Mouse (Mus musculus) spleen, adult 2 months (tissue): ENCODE measurements around the gene Inpp4b. TPM values are rescaled to one million over a fixed set of nuclear protein-coding genes. Genes with fewer than 3 reads are reported as not detected.

Source experiments
- DNase-seq, 2 experiments: peaks; one replicate each; pipeline versions ENCODE4 v3.0.0 to v3.0.0-alpha.2; 2012 to 2021; ENCODE audit warnings: low spot score in 2 of 2, low read depth in 1 of 2
- H3K27ac ChIP-seq: fragments of 200-500 bp; 2 replicates; pipeline ENCODE4 v1.5.1; 2012; ENCODE audit warnings: low read length, inconsistent platforms; ENCODE audit not compliant: insufficient read depth
- H3K27me3 ChIP-seq: fragments of 200-500 bp; 2 replicates; pipeline ENCODE4 v1.6.1; 2012; ENCODE audit warnings: mild to moderate bottlenecking, moderate library complexity, low read length, inconsistent platforms; ENCODE audit not compliant: control insufficient read depth, insufficient read depth
- H3K36me3 ChIP-seq: fragments of 200-500 bp; 2 replicates; pipeline ENCODE4 v1.6.1; 2012; ENCODE audit warnings: mild to moderate bottlenecking, low read length, inconsistent platforms; ENCODE audit not compliant: control insufficient read depth, insufficient read depth
- H3K4me1 ChIP-seq: fragments of 200-500 bp; 2 replicates; pipeline ENCODE4 v1.6.1; 2011; ENCODE audit warnings: inconsistent platforms; ENCODE audit not compliant: control insufficient read depth, insufficient read depth, insufficient read length
- H3K4me3 ChIP-seq: fragments of 200-500 bp; 2 replicates; pipeline ENCODE4 v1.5.1; 2011; ENCODE audit warnings: mild to moderate bottlenecking, inconsistent platforms; ENCODE audit not compliant: insufficient read depth, insufficient read length; ENCODE audit errors: extremely low read depth
- CTCF ChIP-seq: fragments of 200-500 bp; IDR thresholded peaks from 2 replicates; pipeline ENCODE4 v1.5.1; 2011; ENCODE audit warnings: mild to moderate bottlenecking, inconsistent platforms; ENCODE audit not compliant: insufficient read depth, insufficient read length, insufficient replicate concordance; ENCODE audit errors: extremely low read depth
- POLR2A ChIP-seq: fragments of 200-500 bp; IDR thresholded peaks from 2 replicates; pipeline ENCODE4 v1.6.1; 2011; ENCODE audit warnings: low read depth, low read length, inconsistent platforms
- WGBS: fragments of 180-500 bp; shearing (Covaris S2); methylation state at CpG from one replicate; pipeline ENCODE4 v1.1.7; 2018; 5-methylcytosine and 5-hydroxymethylcytosine counted together
- polyA plus RNA-seq: library from polyadenylated mRNA; depleted of rRNA; stranded (reverse); fragments of >200 nt; gene quantifications from 2 replicates; pipeline ENCODE4 v1.2.3, GENCODE M21; 2012

Inpp4b gene
- polyA plus RNA-seq, 1 experiment: 5.1 TPM

DNA sequence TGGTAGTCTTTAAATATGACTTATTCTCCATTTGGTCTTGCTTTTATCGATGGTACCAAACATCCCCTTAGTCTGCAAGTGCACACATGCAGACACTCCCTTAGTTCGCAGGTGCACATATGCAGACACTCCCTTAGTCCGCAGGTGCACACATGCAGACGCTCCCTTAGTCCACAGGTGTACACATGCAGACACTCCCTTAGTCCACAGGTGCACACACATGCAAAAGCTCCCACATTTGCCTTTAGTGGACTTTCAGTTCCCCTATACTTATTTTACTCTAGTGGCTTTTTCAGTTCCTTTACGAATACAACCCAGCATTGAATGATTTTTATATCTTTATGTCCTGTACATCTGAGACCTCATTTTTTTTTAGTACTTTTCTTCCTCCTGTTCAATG, 11.1 kb downstream of the Inpp4b start:
- DNase-seq: peak; percentile 61 to 66
- H3K27me3 ChIP-seq: no peaks in the 10 kb centered on the region
- no peak overlapping the region for H3K4me3 ChIP-seq
- WGBS: 49% methylated on average over 5 of the region's 5 CpGs
- TF ChIP-seq POLR2A: no peak
- TF ChIP-seq CTCF: no peak
- peaks cover 2% of the 10 kb centered on the region; the same call in 1 of the 2 replicates for H3K36me3 ChIP-seq
- no peak overlapping the region for H3K27ac ChIP-seq
- H3K4me1 ChIP-seq: no peaks in the 10 kb centered on the region; the same call in 1 of the 2 replicates

DNA sequence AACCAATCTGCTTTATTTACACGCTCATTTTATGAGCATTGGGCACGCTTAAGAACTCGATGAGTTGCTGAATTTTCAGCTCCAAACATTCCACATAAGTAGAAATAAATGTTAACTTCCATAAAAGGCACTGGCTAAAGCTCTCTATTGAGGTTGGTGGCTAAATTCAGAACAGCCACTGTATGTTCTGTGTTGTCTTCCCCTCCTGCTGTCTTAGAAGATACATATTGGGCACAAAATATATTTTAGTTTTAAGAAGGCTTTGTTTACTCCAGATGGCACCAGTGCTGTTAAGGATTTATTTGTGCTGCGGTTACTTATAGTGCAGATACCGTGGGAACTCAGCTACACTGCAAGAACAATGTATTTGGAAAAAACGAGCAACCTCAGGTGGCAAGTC, 15.8 kb downstream of the Inpp4b start:
- no peaks in the 10 kb centered on the region for H3K36me3 ChIP-seq

DNA sequence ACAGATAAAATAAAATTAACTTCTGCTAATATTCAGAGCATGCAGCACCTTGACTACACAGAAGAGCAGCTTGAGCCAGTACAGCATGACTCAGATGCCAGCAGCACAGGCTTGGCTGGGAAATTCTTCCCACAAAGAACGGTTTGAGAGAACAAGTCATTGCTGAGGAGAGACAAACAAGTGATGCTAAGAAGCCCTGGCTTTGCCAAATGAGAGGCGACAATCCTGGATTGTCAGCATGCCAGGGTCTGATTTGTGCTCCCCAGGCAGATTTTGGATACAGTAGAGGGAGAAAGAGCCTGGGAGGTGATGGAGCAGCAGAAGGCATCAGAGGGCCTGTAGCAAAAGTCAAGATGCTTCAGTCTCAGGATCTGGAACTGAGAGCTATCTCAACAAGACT, 18.2 kb downstream of the Inpp4b start:
- H3K4me1 ChIP-seq: peaks cover 2% of the 10 kb centered on the region; the same call in 1 of the 2 replicates
- no peak for DNase-seq
- H3K4me3 ChIP-seq: no peak overlapping the region
- 94% methylated on average over 2 of the region's 2 CpGs for WGBS
- H3K27me3 ChIP-seq: no peaks in the 10 kb centered on the region
- no peak overlapping the region for H3K27ac ChIP-seq
- no peak for TF ChIP-seq CTCF
- TF ChIP-seq POLR2A: no peak
- H3K36me3 ChIP-seq: no peaks in the 10 kb centered on the region

More for the DNA sequence above, 15.8 kb downstream of the Inpp4b start:
- 88% methylated on average over 6 of the region's 6 CpGs for WGBS
- peaks cover 2% of the 10 kb centered on the region; the same call in 1 of the 2 replicates for H3K4me1 ChIP-seq
- no peak overlapping the region for H3K4me3 ChIP-seq
- DNase-seq: no peak
- H3K27ac ChIP-seq: no peak overlapping the region
- TF ChIP-seq POLR2A (no peak), CTCF (no peak)
- H3K27me3 ChIP-seq: no peaks in the 10 kb centered on the region

DNA sequence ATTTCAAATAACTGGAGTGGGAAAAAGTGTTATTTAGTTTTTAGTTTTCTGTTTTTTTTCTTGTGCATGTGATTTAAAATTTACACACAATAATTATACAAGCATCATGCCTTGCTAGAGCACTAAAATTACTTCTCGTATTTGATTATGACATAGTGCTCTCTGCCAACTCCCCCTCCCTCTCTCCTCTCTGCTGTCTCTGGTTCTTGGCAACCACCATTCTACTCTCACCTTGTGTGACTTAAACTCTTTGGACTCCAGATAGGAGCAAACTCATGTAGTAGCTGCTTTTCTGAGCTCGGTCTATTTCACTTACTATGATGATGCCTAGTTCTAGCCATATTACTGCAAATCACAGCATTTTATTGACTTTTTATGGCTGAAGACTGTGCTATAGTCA, 18.8 kb downstream of the Inpp4b start:
- Histone ChIP-seq H3K36me3 (no peaks in the 10 kb centered on the region), H3K4me1 (peaks cover 2% of the 10 kb centered on the region; the same call in 1 of the 2 replicates), H3K27me3 (no peaks in the 10 kb centered on the region), H3K27ac (no peak overlapping the region), H3K4me3 (no peak overlapping the region)
- no peak for DNase-seq
- TF ChIP-seq CTCF (no peak), POLR2A (no peak)
- 90% methylated on average over 2 of the region's 2 CpGs for WGBS

DNA sequence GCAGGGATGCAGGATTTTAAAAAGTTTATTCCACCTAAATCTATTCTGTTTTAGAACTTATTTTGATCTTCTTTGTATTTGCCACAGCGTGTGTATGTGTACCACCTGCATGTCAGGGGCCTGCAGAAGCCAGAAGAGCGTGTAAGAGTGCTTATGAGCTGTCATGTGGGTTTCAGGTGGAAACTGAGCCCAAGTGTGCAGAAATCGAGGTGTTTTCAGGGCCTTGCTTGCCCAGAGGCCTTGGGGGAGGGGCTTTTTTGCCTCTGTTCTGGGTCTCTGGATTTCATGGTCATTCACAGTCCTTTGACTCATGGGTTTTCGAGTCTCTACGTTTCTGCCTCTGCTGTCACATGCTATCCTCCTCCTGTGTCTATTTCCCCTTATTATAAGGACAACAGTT, 28.3 kb downstream of the Inpp4b start:
- DNase-seq: no peak
- Histone ChIP-seq H3K36me3 (no peaks in the 10 kb centered on the region), H3K27ac (no peak overlapping the region), H3K4me3 (no peak overlapping the region), H3K4me1 (peaks cover 12% of the 10 kb centered on the region), H3K27me3 (no peaks in the 10 kb centered on the region)
- no peak for TF ChIP-seq CTCF
- no peak for TF ChIP-seq POLR2A
- WGBS: 63% methylated on average over 5 of the region's 5 CpGs

DNA sequence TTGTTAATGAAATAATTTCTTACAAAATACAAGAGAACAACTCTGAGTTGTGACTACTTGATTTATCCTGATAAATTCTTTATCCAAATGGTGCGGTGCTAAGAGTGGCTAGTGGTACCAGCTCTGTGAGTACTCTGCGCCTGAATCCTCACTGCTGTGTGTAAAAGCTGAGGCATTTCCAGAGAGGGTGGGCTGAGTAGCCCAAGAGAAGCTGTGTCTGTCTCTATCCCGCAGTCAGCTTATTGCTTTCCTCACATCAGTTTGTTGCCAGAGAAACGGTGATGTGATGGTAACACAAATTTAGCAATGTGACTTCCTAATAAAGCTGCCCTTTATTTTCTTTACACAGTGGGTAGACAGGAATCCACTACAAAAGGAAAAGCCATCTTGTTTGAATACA, 29.5 kb downstream of the Inpp4b start:
- no peak overlapping the region for H3K27ac ChIP-seq
- no peaks in the 10 kb centered on the region for H3K27me3 ChIP-seq
- TF ChIP-seq CTCF (no peak), POLR2A (no peak)
- 91% methylated on average over 4 of the region's 4 CpGs for WGBS
- DNase-seq: no peak
- no peak overlapping the region for H3K4me3 ChIP-seq
- H3K4me1 ChIP-seq: peaks cover 14% of the 10 kb centered on the region
- H3K36me3 ChIP-seq: no peaks in the 10 kb centered on the region

DNA sequence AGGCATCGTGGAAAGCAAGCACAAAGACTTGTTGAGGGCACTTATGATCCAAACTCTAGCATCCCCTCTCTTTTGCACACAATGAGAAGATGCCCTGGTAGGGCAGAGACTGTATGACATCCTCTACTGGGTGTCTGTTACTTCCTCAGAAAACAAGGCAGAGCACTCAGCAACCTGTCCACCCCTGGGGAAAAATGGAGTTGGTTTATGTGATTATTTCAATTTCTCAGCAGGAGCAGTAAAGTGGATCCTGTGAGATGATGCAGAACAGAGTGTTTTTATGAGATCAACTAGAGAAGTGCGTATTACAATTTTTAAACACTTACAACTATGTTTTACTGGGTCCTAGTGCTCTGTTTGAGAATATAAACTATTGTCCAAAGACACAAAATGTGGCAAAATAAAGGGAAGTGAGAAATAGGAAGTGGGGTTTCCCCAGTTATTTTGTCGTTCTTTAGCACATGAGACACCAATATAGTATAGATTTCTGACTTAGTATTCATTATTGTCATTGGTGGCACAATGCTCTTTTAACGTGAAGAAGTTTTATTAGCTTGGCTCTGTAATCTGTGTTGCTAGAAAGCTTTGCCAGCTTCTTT, 32.6 kb downstream of the Inpp4b start:
- H3K27me3 ChIP-seq: no peaks in the 10 kb centered on the region
- peaks cover 9% of the 10 kb centered on the region for H3K4me1 ChIP-seq
- no peak overlapping the region for H3K4me3 ChIP-seq
- TF ChIP-seq POLR2A: no peak
- no peak for TF ChIP-seq CTCF
- H3K36me3 ChIP-seq: no peaks in the 10 kb centered on the region
- WGBS: 36% methylated on average over 4 of the region's 4 CpGs
- DNase-seq: peak in 1 of 2 experiments; percentile 56
- H3K27ac ChIP-seq: peak overlapping the region; percentile 79
